Mouse (Mus musculus) hindbrain, embryonic 11.5 days (tissue): ENCODE data around the gene Apol6. TPM values are rescaled to one million over a fixed set of nuclear protein-coding genes. Genes with fewer than 3 reads are reported as not detected.

Experiments used
- ATAC-seq: fragments of 200-750 bp; cut with Nextera tagmentation; 2 replicates; pipeline ENCODE4 v1.8.0; 2017; ENCODE audit warnings: mild to moderate bottlenecking, moderate TSS enrichment, moderate library complexity; ENCODE audit not compliant: low FRiP score
- DNase-seq: peaks from one replicate; pipeline ENCODE4 v3.0.0-alpha.2; 2015; ENCODE audit warnings: low spot score
- H3K27ac ChIP-seq: fragments of 300-500 bp; sonication (generic); 2 replicates; pipeline ENCODE4 v1.5.1; 2014; ENCODE audit warnings: mild to moderate bottlenecking, low read depth, low read length
- H3K27me3 ChIP-seq: fragments of 300-500 bp; sonication (generic); 2 replicates; pipeline ENCODE4 v1.6.1; 2014; ENCODE audit warnings: mild to moderate bottlenecking, low read length, moderate library complexity, mixed read lengths; ENCODE audit not compliant: control insufficient read depth, insufficient read depth
- H3K36me3 ChIP-seq: fragments of 300-500 bp; sonication (generic); 2 replicates; pipeline ENCODE4 v1.6.1; 2014; ENCODE audit warnings: mild to moderate bottlenecking, low read length, moderate library complexity, mixed read lengths; ENCODE audit not compliant: control insufficient read depth, insufficient read depth
- H3K4me1 ChIP-seq: fragments of 300-500 bp; sonication (generic); replicated peaks from 2 replicates; pipeline ENCODE4 v1.6.1; 2014; ENCODE audit warnings: low read length, mixed read lengths; ENCODE audit not compliant: control insufficient read depth, insufficient read depth
- H3K4me2 ChIP-seq: fragments of 300-500 bp; sonication (generic); replicated peaks from 2 replicates; pipeline ENCODE4 v1.6.1; 2014; ENCODE audit warnings: mild to moderate bottlenecking, low read depth, low read length
- H3K4me3 ChIP-seq: fragments of 300-500 bp; sonication (generic); 2 replicates; pipeline ENCODE4 v1.5.1; 2014; ENCODE audit warnings: low read depth, low read length
- H3K9ac ChIP-seq: fragments of 300-500 bp; sonication (generic); 2 replicates; pipeline ENCODE4 v1.6.1; 2014; ENCODE audit warnings: low read depth, low read length
- H3K9me3 ChIP-seq: fragments of 300-500 bp; sonication (generic); 2 replicates; pipeline ENCODE4 v1.6.1; 2016; ENCODE audit warnings: low read length; ENCODE audit not compliant: control insufficient read depth
- WGBS: fragments of 180-500 bp; shearing (Covaris S2); extraction: QIAGEN DNeasy Blood & Tissue Kit; methylation state at CpG from one replicate; pipeline ENCODE4 v1.1.7; 2014; 5-methylcytosine and 5-hydroxymethylcytosine counted together
- polyA plus RNA-seq: library from polyadenylated mRNA; unstranded; fragments of >200 nt; fragmentation: Nextera tagmentation; extraction: Ambion mirVana; gene quantifications from 2 replicates; pipeline ENCODE4 v1.2.1, GENCODE M21; 2014

Apol6 gene
- polyA plus RNA-seq, 1 experiment from 2014 or later, result not detected

DNA sequence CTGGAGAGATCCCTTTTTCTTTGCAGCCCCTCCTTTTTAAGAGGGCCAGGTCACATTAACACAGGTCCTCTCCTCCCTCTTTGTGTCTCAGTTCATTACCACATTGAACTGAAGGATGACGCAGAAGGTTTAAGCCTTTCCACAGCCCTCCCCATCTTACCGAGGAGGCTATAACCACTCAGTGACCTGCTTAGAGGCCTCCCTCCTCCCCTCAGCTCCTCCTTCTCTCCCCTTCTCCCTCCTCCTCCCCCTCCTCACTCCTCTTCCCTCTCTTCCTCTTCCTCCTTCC lies 7.6 kb upstream of the Apol6 start:
- 51% methylated on average over 2 of the region's 2 CpGs for WGBS
- no peaks in the 10 kb centered on the region; the same call in 1 of the 2 replicates for H3K4me1 ChIP-seq

DNA sequence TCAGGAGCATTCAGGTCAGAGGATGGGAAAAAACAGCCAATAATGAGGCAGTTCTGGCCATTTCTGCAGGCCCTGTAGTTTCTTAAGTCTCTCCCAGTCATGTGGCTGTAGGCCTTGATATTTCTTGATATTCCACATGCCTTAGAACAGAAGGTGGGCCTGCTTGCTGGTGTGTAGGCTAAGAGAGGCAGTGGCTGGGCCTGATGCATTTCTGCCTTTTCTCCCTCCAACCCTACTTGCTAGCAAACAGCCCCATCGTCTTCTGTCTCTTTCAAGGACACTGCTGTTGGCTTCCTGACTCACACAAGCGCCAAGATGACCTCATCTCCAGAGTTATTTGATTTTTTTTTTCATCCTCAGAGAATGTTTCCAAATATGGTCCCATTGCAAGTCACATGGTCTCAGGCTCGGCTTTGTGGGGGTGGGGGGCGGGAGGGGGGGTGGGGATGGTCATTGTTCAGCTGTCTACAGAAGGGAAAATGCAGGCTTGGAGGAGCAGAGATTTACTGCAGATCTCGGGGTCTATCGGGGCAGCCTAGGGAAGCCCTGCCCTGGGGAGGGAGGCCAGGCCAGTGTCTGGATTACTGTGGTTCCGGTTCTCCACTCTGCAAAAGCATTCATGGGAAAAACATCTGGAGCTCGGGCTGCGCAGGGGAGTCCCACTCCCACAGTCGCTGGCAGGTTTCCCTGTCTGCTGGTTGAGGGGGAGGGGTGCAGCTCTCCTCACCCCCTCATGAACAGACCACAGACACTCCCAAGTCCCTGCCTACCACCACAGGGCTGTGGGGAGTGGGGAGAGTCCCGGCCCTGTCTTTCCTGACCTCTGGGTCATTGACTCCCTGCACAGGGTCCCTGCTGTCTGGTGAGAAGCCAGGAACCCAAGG lies 7.0 kb upstream of the Apol6 start:
- Histone ChIP-seq H3K4me3 (no peak overlapping the region), H3K4me2 (no peak overlapping the region), H3K27ac (peak overlapping the region; percentile 55), H3K9me3 (no peaks in the 10 kb centered on the region), H3K4me1 (no peaks in the 10 kb centered on the region; the same call in 1 of the 2 replicates), H3K36me3 (no peaks in the 10 kb centered on the region), H3K27me3 (no peaks in the 10 kb centered on the region), H3K9ac (no peak overlapping the region)
- ATAC-seq, result no peak; the same call in 1 of the 2 replicates
- WGBS, result 30% methylated on average over 11 of the region's 11 CpGs
- DNase-seq, result peak; percentile 28

More for the DNA sequence above, 7.6 kb upstream of the Apol6 start:
- Histone ChIP-seq H3K27ac (peak overlapping the region; percentile 55), H3K9me3 (no peaks in the 10 kb centered on the region), H3K4me3 (no peak overlapping the region), H3K27me3 (no peaks in the 10 kb centered on the region), H3K4me2 (no peak overlapping the region), H3K9ac (no peak overlapping the region), H3K36me3 (no peaks in the 10 kb centered on the region)
- ATAC-seq (no peak), DNase-seq (no peak)

DNA sequence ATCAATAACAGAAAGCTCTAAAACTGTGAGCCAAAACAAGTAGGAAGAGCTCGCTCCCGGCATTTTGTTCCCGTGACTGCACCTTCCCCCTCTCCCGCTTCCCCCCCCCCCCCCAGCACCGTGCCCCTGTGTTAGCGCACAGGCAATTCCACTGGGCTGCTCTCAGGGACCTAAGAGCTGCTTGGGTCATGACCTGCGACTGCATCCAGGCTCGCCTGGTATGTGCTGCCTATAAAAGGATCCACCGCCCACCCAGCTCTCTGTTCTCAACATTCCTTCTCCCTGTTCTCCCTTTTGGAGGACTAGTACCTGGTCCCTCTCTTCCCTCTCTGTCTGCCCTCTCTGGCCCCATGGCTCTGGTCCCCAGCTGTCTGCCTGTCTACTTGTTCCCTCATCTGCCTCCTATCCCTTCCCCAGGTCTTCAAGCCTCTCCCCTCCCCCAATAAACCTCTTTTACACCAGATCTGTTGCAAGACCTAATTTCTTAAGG lies 5.3 kb upstream of the Apol6 start:
- H3K27me3 ChIP-seq, result no peaks in the 10 kb centered on the region
- DNase-seq (no peak), ATAC-seq (no peak)
- H3K27ac ChIP-seq, result no peak overlapping the region
- no peaks in the 10 kb centered on the region for H3K9me3 ChIP-seq
- H3K4me1 ChIP-seq, result no peaks in the 10 kb centered on the region; the same call in 1 of the 2 replicates
- 65% methylated on average over 7 of the region's 9 CpGs for WGBS
- H3K36me3 ChIP-seq, result no peaks in the 10 kb centered on the region
- no peak overlapping the region for H3K4me2 ChIP-seq
- no peak overlapping the region for H3K4me3 ChIP-seq
- H3K9ac ChIP-seq, result no peak overlapping the region

DNA sequence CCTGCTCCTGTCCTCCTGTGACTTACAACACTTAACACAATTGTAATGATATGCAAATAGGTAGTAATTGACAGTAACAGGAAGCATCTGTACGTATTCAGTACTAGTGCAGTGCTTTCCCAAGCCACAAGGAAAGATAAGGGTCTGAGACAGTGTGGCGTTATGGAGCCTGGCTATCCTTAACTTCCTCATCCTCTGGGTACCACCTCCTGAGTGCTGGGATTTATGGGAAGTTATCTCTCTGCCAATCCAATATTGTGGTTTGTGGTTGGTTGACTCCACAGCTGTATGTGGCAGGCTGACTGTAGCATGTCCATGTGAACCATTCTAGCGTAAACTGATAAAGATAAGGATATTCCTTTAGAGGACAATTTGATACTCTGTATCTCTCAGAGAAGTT lies 3.7 kb upstream of the Apol6 start:
- H3K27ac ChIP-seq, result no peak overlapping the region
- no peak overlapping the region for H3K4me3 ChIP-seq
- 84% methylated on average over 3 of the region's 3 CpGs for WGBS

DNA sequence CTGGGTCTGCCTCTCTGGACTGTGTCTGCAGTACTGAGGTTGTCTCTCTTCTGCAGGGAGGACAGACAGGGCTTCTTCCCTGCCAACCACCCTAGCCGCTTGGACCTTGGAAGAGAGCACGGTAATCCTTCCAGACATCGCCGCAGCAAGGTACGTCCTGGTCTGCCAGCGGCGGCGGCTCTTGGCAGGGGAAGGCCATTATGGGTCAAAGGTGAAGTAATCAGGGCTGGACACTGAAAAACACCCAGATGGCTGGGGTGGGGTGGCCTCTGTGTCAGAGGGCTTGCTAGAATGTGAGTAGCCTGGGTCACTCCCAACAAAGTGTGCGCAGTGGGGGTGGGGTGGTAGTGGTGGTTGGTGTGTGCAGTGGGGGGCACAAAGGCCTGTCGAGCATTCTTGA lies 1.1 kb downstream of the Apol6 start:
- DNase-seq, result no peak
- WGBS, result 63% methylated on average over 10 of the region's 10 CpGs
- Histone ChIP-seq H3K27ac (no peak overlapping the region), H3K4me1 (no peaks in the 10 kb centered on the region), H3K9ac (no peak overlapping the region), H3K27me3 (no peaks in the 10 kb centered on the region), H3K9me3 (no peaks in the 10 kb centered on the region), H3K36me3 (no peaks in the 10 kb centered on the region), H3K4me3 (no peak overlapping the region), H3K4me2 (no peak overlapping the region)
- ATAC-seq, result no peak

More for the DNA sequence above, 3.7 kb upstream of the Apol6 start:
- no peak for DNase-seq
- no peaks in the 10 kb centered on the region for H3K9me3 ChIP-seq
- no peak overlapping the region for H3K4me2 ChIP-seq
- ATAC-seq, result no peak
- no peaks in the 10 kb centered on the region; the same call in 1 of the 2 replicates for H3K4me1 ChIP-seq
- H3K9ac ChIP-seq, result no peak overlapping the region
- H3K27me3 ChIP-seq, result no peaks in the 10 kb centered on the region
- H3K36me3 ChIP-seq, result no peaks in the 10 kb centered on the region

DNA sequence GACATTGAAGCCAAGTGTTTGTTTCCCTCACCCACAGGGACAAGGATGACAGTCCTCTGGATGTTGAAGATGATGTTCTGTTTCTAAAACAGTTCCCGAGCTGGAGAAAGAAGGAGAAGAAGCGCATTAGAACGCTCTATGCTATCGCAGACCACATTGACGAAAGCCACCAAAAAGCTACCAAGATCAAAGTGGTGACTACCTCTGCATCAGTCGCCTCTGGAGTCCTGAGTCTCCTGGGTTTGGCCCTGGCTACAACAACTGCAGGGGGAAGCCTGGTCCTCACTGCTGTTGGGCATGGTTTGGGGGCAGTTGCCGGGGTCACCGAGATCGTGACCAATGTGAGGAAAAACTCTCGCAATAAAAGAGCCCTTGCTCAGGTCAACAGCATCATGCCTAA lies 6.0 kb downstream of the Apol6 start, which contains the start of gene Mb:
Gene Mb, minus strand, starts transcription at position 101 of the 400 bp plus-strand sequence.
- Histone ChIP-seq H3K27me3 (no peaks in the 10 kb centered on the region), H3K9me3 (no peaks in the 10 kb centered on the region), H3K9ac (no peak within 1 kb of the TSS), H3K36me3 (no peaks in the 10 kb centered on the region), H3K27ac (no peak within 1 kb of the TSS), H3K4me1 (no peaks in the 10 kb centered on the region), H3K4me2 (no peak within 1 kb of the TSS), H3K4me3 (no peak within 1 kb of the TSS)
- 94% methylated on average over 10 of the region's 10 CpGs for WGBS
- DNase-seq, result no peak
- no peak for ATAC-seq

DNA sequence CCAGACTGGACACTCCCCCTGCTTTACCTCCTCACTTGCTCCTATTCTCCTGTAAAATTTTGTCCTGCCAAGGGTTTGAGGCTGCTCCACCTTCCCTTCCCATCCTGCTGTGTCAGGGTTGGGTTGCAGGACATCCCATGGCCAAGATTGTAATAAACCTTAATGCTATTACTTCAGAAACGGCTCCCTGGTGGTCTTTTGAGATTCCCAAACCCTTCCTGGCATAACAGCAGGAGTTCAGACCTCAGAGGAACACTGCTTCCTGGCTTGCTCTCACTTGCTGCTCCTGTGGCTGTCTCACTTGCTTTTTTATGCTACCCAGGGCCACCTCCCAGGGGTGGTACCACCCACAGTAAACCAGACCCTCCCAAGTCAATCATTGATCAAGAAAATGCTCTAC lies 7.6 kb downstream of the Apol6 start:
- no peak overlapping the region for H3K4me3 ChIP-seq
- H3K36me3 ChIP-seq, result no peaks in the 10 kb centered on the region
- DNase-seq, result no peak
- no peak overlapping the region for H3K4me2 ChIP-seq
- ATAC-seq, result no peak
- no peaks in the 10 kb centered on the region for H3K27me3 ChIP-seq
- H3K9me3 ChIP-seq, result no peaks in the 10 kb centered on the region
- H3K27ac ChIP-seq, result no peak overlapping the region
- WGBS, result 40% methylated on average over 1 of the region's 1 CpGs
- no peak overlapping the region for H3K9ac ChIP-seq
- H3K4me1 ChIP-seq, result no peaks in the 10 kb centered on the region; the same call in 1 of the 2 replicates

DNA sequence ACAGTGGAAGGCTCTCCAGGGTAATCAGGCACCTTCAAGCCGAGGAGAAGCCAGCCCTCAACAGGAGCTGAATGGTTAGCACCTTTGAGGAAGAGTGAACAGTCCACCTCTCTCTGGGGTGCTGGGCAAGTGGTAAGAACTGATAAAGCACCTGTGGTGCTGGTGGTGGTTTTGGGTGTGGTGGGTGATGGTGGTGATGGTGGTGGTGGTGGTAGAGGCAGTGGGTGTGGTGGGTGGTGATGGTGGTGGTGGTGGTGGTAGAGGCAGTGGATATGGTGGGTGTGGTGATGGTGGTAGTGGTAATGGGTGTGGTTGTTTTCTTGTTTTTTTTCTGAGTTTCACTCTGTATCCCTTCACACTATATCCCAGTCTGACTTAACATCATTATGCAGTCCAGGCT lies 8.5 kb downstream of the Apol6 start:
- DNase-seq, result no peak
- Histone ChIP-seq H3K9me3 (no peaks in the 10 kb centered on the region), H3K36me3 (no peaks in the 10 kb centered on the region), H3K27me3 (no peaks in the 10 kb centered on the region), H3K4me2 (no peak overlapping the region), H3K27ac (no peak overlapping the region), H3K9ac (no peak overlapping the region), H3K4me3 (no peak overlapping the region), H3K4me1 (no peaks in the 10 kb centered on the region; the same call in 1 of the 2 replicates)
- no peak for ATAC-seq
- WGBS, result 89% methylated on average over 1 of the region's 1 CpGs
